Mouse (Mus musculus) heart, embryonic 14.5 days (tissue): Measurements from ENCODE around the gene Pnpla8. TPM values are rescaled to one million over a fixed set of nuclear protein-coding genes. Genes with fewer than 3 reads are reported as not detected.

Experiments used
- ATAC-seq: fragments of 200-750 bp; cut with Nextera tagmentation; 2 replicates; pipeline ENCODE4 v1.8.0; 2017; ENCODE audit warnings: low read depth, moderate TSS enrichment; ENCODE audit not compliant: insufficient number of reproducible peaks, insufficient read depth, low FRiP score
- H3K27ac ChIP-seq, 2 experiments: fragments of 200-500 bp in 1 of 2; fragments of 300-500 bp in 1 of 2; sonication (generic) in 1 of 2; replicated peaks in 1 of 2; 2 replicates each; pipeline ENCODE4 v1.5.1; 2012 to 2014; ENCODE audit warnings: low read depth in 2 of 2, low read length in 2 of 2, control low read depth in 1 of 2, mild to moderate bottlenecking in 1 of 2, mixed read lengths in 1 of 2; ENCODE audit not compliant: control insufficient read depth in 1 of 2, insufficient read depth in 1 of 2
- H3K27me3 ChIP-seq: fragments of 300-500 bp; sonication (generic); 2 replicates; pipeline ENCODE4 v1.6.1; 2014; ENCODE audit warnings: mild to moderate bottlenecking, low read length, control low read depth; ENCODE audit not compliant: control insufficient read depth, insufficient read depth
- H3K36me3 ChIP-seq: fragments of 300-500 bp; sonication (generic); 2 replicates; pipeline ENCODE4 v1.6.1; 2014; ENCODE audit warnings: mild to moderate bottlenecking, control low read depth, low read length, mixed read lengths; ENCODE audit not compliant: control insufficient read depth, insufficient read depth
- H3K4me1 ChIP-seq, 2 experiments: fragments of 200-500 bp in 1 of 2; fragments of 300-500 bp in 1 of 2; sonication (generic) in 1 of 2; 2 replicates each; pipeline ENCODE4 v1.6.1; 2012 to 2014; ENCODE audit warnings: low read length in 2 of 2, control low read depth in 1 of 2, mixed read lengths in 1 of 2; ENCODE audit not compliant: control insufficient read depth in 2 of 2, insufficient read depth in 2 of 2
- H3K4me2 ChIP-seq: fragments of 300-500 bp; sonication (generic); 2 replicates; pipeline ENCODE4 v1.6.1; 2014; ENCODE audit warnings: mild to moderate bottlenecking, low read length
- H3K4me3 ChIP-seq, 2 experiments: fragments of 200-500 bp in 1 of 2; fragments of 300-500 bp in 1 of 2; sonication (generic) in 1 of 2; 2 replicates each; pipeline ENCODE4 v1.5.1; 2012 to 2014; ENCODE audit warnings: low read length in 2 of 2, mild to moderate bottlenecking in 2 of 2, control low read depth in 1 of 2, low read depth in 1 of 2, moderate library complexity in 1 of 2; ENCODE audit not compliant: control insufficient read depth in 1 of 2, insufficient read depth in 1 of 2
- H3K9ac ChIP-seq: fragments of 300-500 bp; sonication (generic); 2 replicates; pipeline ENCODE4 v1.6.1; 2014; ENCODE audit warnings: mild to moderate bottlenecking, low read length
- H3K9me3 ChIP-seq: fragments of 300-500 bp; sonication (generic); 2 replicates; pipeline ENCODE4 v1.6.1; 2016; ENCODE audit warnings: low read length, control low read depth; ENCODE audit not compliant: control insufficient read depth
- WGBS: fragments of 180-500 bp; shearing (Covaris S2); extraction: QIAGEN DNeasy Blood & Tissue Kit; methylation state at CpG from one replicate; pipeline ENCODE4 v1.1.7; 2014; 5-methylcytosine and 5-hydroxymethylcytosine counted together
- microRNA-seq: library from miRNA; unstranded; fragments of <30 nt; microRNA quantifications from one replicate; pipeline ENCODE4, GENCODE M21; 2016
- polyA plus RNA-seq: library from polyadenylated mRNA; unstranded; fragments of >200 nt; fragmentation: Nextera tagmentation; extraction: Ambion mirVana; gene quantifications from 2 replicates; pipeline ENCODE4 v1.2.1, GENCODE M21; 2014

The Pnpla8 gene
- polyA plus RNA-seq, 1 experiment from 2014 or later, result 73.8 TPM

DNA sequence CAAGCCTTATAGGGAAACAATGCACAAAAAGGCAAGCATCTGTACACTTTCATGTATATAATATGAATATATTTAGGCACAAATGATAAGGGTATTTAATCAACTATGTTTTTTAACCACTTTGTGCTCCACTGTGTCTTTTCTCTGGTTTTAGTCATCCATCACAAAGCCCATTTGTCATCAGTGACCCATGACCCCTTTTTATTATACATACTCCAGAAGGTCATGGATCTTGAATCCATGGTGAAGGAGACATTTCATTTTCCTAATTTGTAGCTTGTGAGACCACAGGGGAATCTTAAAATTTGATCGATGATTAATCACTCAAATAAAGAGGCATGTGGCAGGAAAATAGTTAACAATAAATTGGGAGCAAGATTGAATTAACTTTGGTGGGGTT, 136.7 kb downstream of the Pnpla8 start:
- no peak for ATAC-seq
- no peaks in the 10 kb centered on the region for H3K27me3 ChIP-seq
- no peak overlapping the region for H3K27ac ChIP-seq
- H3K9ac ChIP-seq, result no peak overlapping the region
- no peak overlapping the region for H3K4me2 ChIP-seq
- H3K9me3 ChIP-seq, result no peaks in the 10 kb centered on the region
- H3K36me3 ChIP-seq, result no peaks in the 10 kb centered on the region
- WGBS, result 87% methylated on average over 1 of the region's 1 CpGs
- H3K4me3 ChIP-seq, result no peak overlapping the region
- no peaks in the 10 kb centered on the region for H3K4me1 ChIP-seq

- no peak overlapping the region for H3K4me2 ChIP-seq
These were observed 150.0 kb downstream of the Pnpla8 start for GRCm38 (mm10) chr12:44371076-44371710.

More at GRCm38 (mm10) chr12:44371076-44371710, 150.0 kb downstream of the Pnpla8 start:
- WGBS, result 76% methylated on average over 3 of the region's 3 CpGs
- H3K27ac ChIP-seq, result no peak overlapping the region
- H3K4me3 ChIP-seq, result no peak overlapping the region
- no peaks in the 10 kb centered on the region for H3K27me3 ChIP-seq
- H3K9me3 ChIP-seq, result no peaks in the 10 kb centered on the region
- no peaks in the 10 kb centered on the region for H3K4me1 ChIP-seq
- no peak for ATAC-seq
- no peak overlapping the region for H3K9ac ChIP-seq
- no peaks in the 10 kb centered on the region for H3K36me3 ChIP-seq

Small RNA genes lying within 50 kb of the gene (microRNA-seq; reads per million reads assigned to microRNA genes)
- gene Mir5627, result not detected

Other genes starting within 250 kb of the Pnpla8 start
- gene Dnajb9, start 11.0 kb upstream of the Pnpla8 start, polyA plus RNA-seq, result 23.9 and 27.0 TPM in 2 replicates
- 0.67 and 1.3 TPM in 2 replicates for gene Nrcam, start 107.5 kb downstream of the Pnpla8 start, polyA plus RNA-seq